Comparison of ENCODE assay signal across 25 mouse cellular contexts in the genomic region with DNA sequence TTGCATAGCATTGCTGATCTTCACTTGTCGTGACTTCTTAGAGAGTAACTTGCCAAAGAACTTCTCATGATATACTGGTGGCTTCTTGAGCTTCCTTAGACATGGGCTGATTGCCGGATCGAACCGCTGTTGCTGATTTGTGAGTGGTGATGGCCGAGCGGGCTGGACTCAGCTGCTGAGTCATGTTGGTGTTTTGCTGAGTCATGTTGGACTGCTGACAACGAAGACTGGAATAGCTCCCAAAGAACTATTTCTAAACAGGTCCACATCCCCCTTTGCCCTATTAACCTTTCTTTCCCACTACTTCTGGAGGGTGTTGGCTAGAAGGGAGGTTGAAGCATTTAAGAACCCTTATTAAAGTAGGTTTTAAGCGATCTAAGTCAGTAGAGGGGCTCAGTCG. TPM values are rescaled to one million over a fixed set of nuclear protein-coding genes. Genes with fewer than 3 reads are reported as not detected.
A peak's percentile ranks its signal among the peaks of the same experiment; 100 is the strongest.
DNase-seq lines count a peak whose midpoint lies in the region; ATAC-seq lines count a peak whose summit lies in the region.
"Had no signal": no experiment of that assay in that cellular context is flagged by ENCODE, and none has a peak within 500 bp of the region (broad histone marks: within the 10 kb centered on the region; RNA-seq: fewer than 3 reads in every experiment).

No protein-coding gene starts in this region.

- H3K27me3 ChIP-seq in kidney, embryonic 14.5 days (ENCODE audit: control insufficient read depth, insufficient read depth, low read length): no peaks in the 10 kb centered on the region
- H3K27me3 ChIP-seq: embryonic facial prominence, embryonic 13.5 days; forebrain, embryonic 13.5 days; hindbrain, embryonic 15.5 days; Patski had no signal

- no peak for ATAC-seq in kidney, embryonic 14.5 days (ENCODE audit: low FRiP score, low TSS enrichment)
- ATAC-seq: forebrain, embryonic 13.5 days; forebrain, postnatal 0 days; intestine, embryonic 16.5 days; Patski had no signal

- no peaks in the 10 kb centered on the region for H3K36me3 ChIP-seq in kidney, embryonic 14.5 days (ENCODE audit: control insufficient read depth, insufficient read depth, low read length)
- H3K36me3 ChIP-seq: embryonic facial prominence, embryonic 13.5 days; heart, embryonic 13.5 days; hindbrain, embryonic 15.5 days had no signal

- no peak overlapping the region for H3K4me3 ChIP-seq in kidney, embryonic 14.5 days (ENCODE audit: low read length)
- H3K4me3 ChIP-seq: embryonic facial prominence, embryonic 13.5 days; forebrain, embryonic 13.5 days; heart, adult 2 months; heart, embryonic 13.5 days; hindbrain, embryonic 15.5 days had no signal

- peak; percentile 38 for DNase-seq in adrenal gland, postnatal 14 days
- no peak for DNase-seq in adrenal gland, adult 18-20 months (ENCODE audit: low spot score in 2 of 2)
- DNase-seq in 416B (ENCODE audit: low read depth) (peak; percentile 22), R1 (ENCODE audit: low read depth, low spot score) (peak; percentile 42)
- DNase-seq in embryo, embryonic 10.5 days (ENCODE audit: low spot score): no peak
- no peak for DNase-seq in cerebellum, adult 11 months
- DNase-seq: cerebellum, adult 8-10 months; cerebellum, postnatal 14 days; forebrain, postnatal 0 days; gastrocnemius, postnatal 14 days; heart, adult 2 months; heart, postnatal 36 days; kidney, adult 8-10 months had no signal

- no peak overlapping the region for H3K27ac ChIP-seq in kidney, embryonic 14.5 days (ENCODE audit: low read depth, low read length)
- H3K27ac ChIP-seq: embryonic facial prominence, embryonic 13.5 days; forebrain, embryonic 13.5 days; heart, adult 2 months; heart, embryonic 13.5 days; hindbrain, embryonic 15.5 days had no signal

- H3K4me1 ChIP-seq in kidney, embryonic 14.5 days (ENCODE audit: control insufficient read depth, insufficient read depth, low read length): peaks cover 16% of the 10 kb centered on the region
- H3K4me1 ChIP-seq: forebrain, embryonic 13.5 days had no signal

- H3K9me3 ChIP-seq in kidney, embryonic 14.5 days (ENCODE audit: control insufficient read depth, low read length): no peaks in the 10 kb centered on the region
- H3K9me3 ChIP-seq: embryonic facial prominence, embryonic 13.5 days; forebrain, embryonic 13.5 days; hindbrain, embryonic 15.5 days had no signal

- 92% methylated on average over 9 of the region's 9 CpGs for WGBS in kidney, embryonic 14.5 days

- no peak overlapping the region for H3K9ac ChIP-seq in kidney, embryonic 14.5 days (ENCODE audit: low read depth, low read length)
- H3K9ac ChIP-seq: embryonic facial prominence, embryonic 13.5 days; forebrain, embryonic 13.5 days; forebrain, postnatal 0 days; heart, embryonic 13.5 days; hindbrain, embryonic 15.5 days had no signal

- H3K4me2 ChIP-seq in kidney, embryonic 14.5 days (replicated peaks; ENCODE audit: low read depth, low read length): no peak overlapping the region
- H3K4me2 ChIP-seq: embryonic facial prominence, embryonic 13.5 days; forebrain, embryonic 13.5 days; heart, embryonic 13.5 days; hindbrain, embryonic 15.5 days had no signal

RNA-seq across cellular contexts. Expression of a gene that starts 8.2 kb away (rescaled TPM):
- 10.1 and 15.3 TPM in 2 replicates for total RNA-seq in adrenal gland, postnatal 14 days (2021)
- total RNA-seq in adrenal gland, adult 18-20 months (2021): 10 to 100 TPM; 13.0 to 50.3 TPM
- polyA plus RNA-seq in kidney, embryonic 14.5 days (2014; fragmentation: Nextera tagmentation; extraction: Ambion mirVana): not detected in 2 replicates
- total RNA-seq: common myeloid progenitor, adult 5-6 weeks; forebrain, postnatal 0 days; gastrocnemius, adult 18-20 months; gastrocnemius, postnatal 14 days; heart, adult 2 months; heart, postnatal 36 days; MEL had no signal
- polyA plus RNA-seq: embryonic facial prominence, embryonic 13.5 days; forebrain, embryonic 13.5 days; forebrain, postnatal 0 days; heart, adult 2 months; heart, embryonic 13.5 days; heart, postnatal 0 days; hindbrain, embryonic 11.5 days; hindbrain, embryonic 15.5 days had no signal

RNA-seq across cellular contexts. Expression of a gene that starts 13.0 kb away (rescaled TPM):
- 17.2 and 22.9 TPM in 2 replicates for total RNA-seq in adrenal gland, postnatal 14 days (2021)
- total RNA-seq in adrenal gland, adult 18-20 months (2021): 10 to 100 TPM; 17.9 to 18.9 TPM
- 31.4 and 36.0 TPM in 2 replicates for polyA plus RNA-seq in kidney, embryonic 14.5 days (2014; fragmentation: Nextera tagmentation; extraction: Ambion mirVana)

Comparison
In these comparisons a context has a peak if more than half of its experiments do, and no peak if none do; other contexts are left out.
1. DNase-seq: peak in adrenal gland, postnatal 14 days (single experiment), 416B (single experiment) and R1 (single experiment); none in adrenal gland, adult 18-20 months (0 of 2), embryo, embryonic 10.5 days (single experiment) and cerebellum, adult 11 months (single experiment).